Mouse (Mus musculus) layer of hippocampus, postnatal 10 days (tissue): ENCODE results near the gene Olfr799. TPM values are rescaled to one million over a fixed set of nuclear protein-coding genes. Genes with fewer than 3 reads are reported as not detected.

Experiments
- DNase-seq, 2 experiments: peaks; one replicate each; pipeline ENCODE4 v3.0.0; 2021; ENCODE audit warnings: low spot score in 2 of 2
- long read RNA-seq: library from polyadenylated mRNA; stranded (forward); transcript quantifications from one replicate; pipeline ENCODE4 v2.0.0, GENCODE M21; 2023
- total RNA-seq, 2 experiments: library from RNA; stranded (reverse); gene quantifications; 2 replicates each; pipeline ENCODE4 v1.2.3; 2021

Gene Olfr799
- total RNA-seq: not detected
- long read RNA-seq: 0 reads

GRCm38 (mm10) chr10:129637184-129637583, at the start of gene Olfr799:
Gene Olfr799, plus strand, starts transcription at chr10:129637484.
- no peak for DNase-seq

GRCm38 (mm10) chr10:129612470-129612869, 24.8 kb upstream of the Olfr799 start, which contains the start of gene Olfr796:
Gene Olfr796, minus strand, starts transcription at chr10:129612570.
- no peak for DNase-seq

GRCm38 (mm10) chr10:129621724-129622123, 15.6 kb upstream of the Olfr799 start:
- no peak for DNase-seq

- no peak for DNase-seq
Observed at GRCm38 (mm10) chr10:129623251-129623650, 14.0 kb upstream of the Olfr799 start.

GRCm38 (mm10) chr10:129627834-129628233, 9.4 kb upstream of the Olfr799 start, which contains the start of gene Olfr798:
Gene Olfr798, minus strand, starts transcription at chr10:129627934.
- DNase-seq: no peak

- DNase-seq: no peak
Observed at GRCm38 (mm10) chr10:129651763-129652162, 14.5 kb downstream of the Olfr799 start.

- DNase-seq: no peak
Observed at GRCm38 (mm10) chr10:129657394-129657793, 20.1 kb downstream of the Olfr799 start, which contains the start of gene Olfr800. Gene Olfr800, plus strand, starts transcription at chr10:129657694.

GRCm38 (mm10) chr10:129673765-129674164, 36.5 kb downstream of the Olfr799 start, which contains the start of gene Olfr801:
Gene Olfr801, minus strand, starts transcription at chr10:129673865.
- DNase-seq: no peak

- no peak for DNase-seq
Observed at GRCm38 (mm10) chr10:129688069-129688468, 50.8 kb downstream of the Olfr799 start, which contains the start of gene Olfr802. Gene Olfr802, minus strand, starts transcription at chr10:129688169.

GRCm38 (mm10) chr10:129694186-129694585, 56.9 kb downstream of the Olfr799 start, which contains the start of gene Olfr803:
Gene Olfr803, minus strand, starts transcription at chr10:129694286.
- DNase-seq: no peak

Other genes starting within 250 kb of the Olfr799 start
- not detected for gene Olfr785, start 232.1 kb upstream of the Olfr799 start, total RNA-seq
- not detected for gene Olfr786, start 210.2 kb upstream of the Olfr799 start, total RNA-seq
- not detected for gene Olfr787, start 175.6 kb upstream of the Olfr799 start, total RNA-seq
- not detected for gene Olfr788, start 166.5 kb upstream of the Olfr799 start, total RNA-seq
- not detected for gene Olfr789, start 152.7 kb upstream of the Olfr799 start, total RNA-seq
- not detected for gene Olfr790, start 139.0 kb upstream of the Olfr799 start, total RNA-seq
- gene Olfr791, start 115.7 kb upstream of the Olfr799 start, total RNA-seq: not detected
- not detected for gene Olfr792, start 98.3 kb upstream of the Olfr799 start, total RNA-seq
- not detected for gene Olfr794, start 69.8 kb upstream of the Olfr799 start, total RNA-seq
- not detected for gene Olfr796, start 24.9 kb upstream of the Olfr799 start, total RNA-seq
- not detected for gene Olfr798, start 9.6 kb upstream of the Olfr799 start, total RNA-seq
- gene Olfr800, start 20.2 kb downstream of the Olfr799 start, total RNA-seq: not detected
- gene Olfr801, start 36.4 kb downstream of the Olfr799 start, total RNA-seq: not detected
- under 1 TPM; 0.09 TPM for gene Olfr802, start 50.7 kb downstream of the Olfr799 start, total RNA-seq
- not detected for gene Olfr803, start 56.8 kb downstream of the Olfr799 start, total RNA-seq
- gene Olfr804, start 65.7 kb downstream of the Olfr799 start, total RNA-seq: not detected
- gene Olfr805, start 91.9 kb downstream of the Olfr799 start, total RNA-seq: not detected
- not detected for gene Olfr806, start 104.4 kb downstream of the Olfr799 start, total RNA-seq
- gene Olfr807, start 120.3 kb downstream of the Olfr799 start, total RNA-seq: not detected
- not detected for gene Olfr808, start 128.0 kb downstream of the Olfr799 start, total RNA-seq
- not detected for gene Olfr809, start 137.2 kb downstream of the Olfr799 start, total RNA-seq
- not detected for gene Olfr810, start 157.4 kb downstream of the Olfr799 start, total RNA-seq
- gene Olfr811, start 166.9 kb downstream of the Olfr799 start, total RNA-seq: not detected
- gene Olfr812, start 208.6 kb downstream of the Olfr799 start, total RNA-seq: not detected
- gene Olfr813, start 217.9 kb downstream of the Olfr799 start, total RNA-seq: not detected
- not detected for gene Olfr814, start 242.4 kb downstream of the Olfr799 start, total RNA-seq